Mouse (Mus musculus): Measurements from ENCODE around the gene Cfap97d1.

- TF ChIP-seq POLR2AphosphoS5 (IDR thresholded peaks at IDR 0.05; ENCODE audit: borderline replicate concordance, low read depth, low read length) (no peak), POLR2A (IDR thresholded peaks at IDR 0.05; ENCODE audit: control insufficient read depth in 1 of 2, insufficient read depth in 1 of 2, low read depth in 1 of 2, low read length in 2 of 2, poor library complexity in 1 of 2) (no peak), CTCF (IDR thresholded peaks at IDR 0.05 in 2 of 3, conservative IDR thresholded peaks at IDR 0.05 in 1 of 3; ENCODE audit: control insufficient read depth in 1 of 3, insufficient read depth in 1 of 3, low read depth in 2 of 3, low read length in 3 of 3, poor library complexity in 1 of 3, severe bottlenecking in 1 of 3) (no peak), GATA1 (IDR thresholded peaks at IDR 0.05; ENCODE audit: low read depth, low read length) (no peak), MYB (IDR thresholded peaks at IDR 0.05; ENCODE audit: low read depth, low read length) (no peak), ZKSCAN1 (IDR thresholded peaks at IDR 0.05; ENCODE audit: low read depth, low read length) (no peak), TCF12 (IDR thresholded peaks at IDR 0.05; ENCODE audit: low read depth, low read length) (no peak), CHD2 (IDR thresholded peaks at IDR 0.05; ENCODE audit: low read length) (no peak), USF1 (IDR thresholded peaks at IDR 0.05; ENCODE audit: low read depth, low read length) (no peak), MEF2A (IDR thresholded peaks at IDR 0.05; ENCODE audit: extremely low read depth, insufficient replicate concordance, low read depth, low read length, poor library complexity, severe bottlenecking) (no peak), TAL1 (IDR thresholded peaks at IDR 0.05; ENCODE audit: low read length) (no peak), RCOR1 (IDR thresholded peaks at IDR 0.05; ENCODE audit: low read depth, low read length) (no peak)
These were observed 29.1 kb downstream of the Cfap97d1 start for GRCm38 (mm10) chr11:102013201-102013600.
